Mouse (Mus musculus) heart, embryonic 12.5 days (tissue): ENCODE results near the gene Hes1. TPM values are rescaled to one million over a fixed set of nuclear protein-coding genes. Genes with fewer than 3 reads are reported as not detected.
A peak's percentile ranks its signal among the peaks of the same experiment; 100 is the strongest.

ENCODE experiments used
- ATAC-seq: fragments of 200-750 bp; cut with Nextera tagmentation; 2 replicates; pipeline ENCODE4 v1.8.0; 2017; ENCODE audit warnings: moderate TSS enrichment, moderate library complexity; ENCODE audit not compliant: insufficient number of reproducible peaks, low FRiP score
- H3K27ac ChIP-seq: fragments of 300-500 bp; sonication (generic); 2 replicates; pipeline ENCODE4 v1.5.1; 2016; ENCODE audit warnings: mild to moderate bottlenecking, moderate library complexity; ENCODE audit not compliant: poor library complexity, severe bottlenecking
- H3K27me3 ChIP-seq: fragments of 300-500 bp; sonication (generic); replicated peaks from 2 replicates; pipeline ENCODE4 v1.6.1; 2016; ENCODE audit warnings: mild to moderate bottlenecking, moderate library complexity
- H3K36me3 ChIP-seq: fragments of 300-500 bp; sonication (generic); 2 replicates; pipeline ENCODE4 v1.6.1; 2016; ENCODE audit warnings: mild to moderate bottlenecking, moderate library complexity
- H3K4me1 ChIP-seq: fragments of 300-500 bp; sonication (generic); replicated peaks from 2 replicates; pipeline ENCODE4 v1.6.1; 2016; ENCODE audit warnings: mild to moderate bottlenecking
- H3K4me2 ChIP-seq: fragments of 300-500 bp; sonication (generic); 2 replicates; pipeline ENCODE4 v1.6.1; 2016; ENCODE audit warnings: mild to moderate bottlenecking, moderate library complexity
- H3K4me3 ChIP-seq: fragments of 300-500 bp; sonication (generic); 2 replicates; pipeline ENCODE4 v1.5.1; 2016; ENCODE audit warnings: mild to moderate bottlenecking
- H3K9ac ChIP-seq: fragments of 300-500 bp; sonication (generic); 2 replicates; pipeline ENCODE4 v1.6.1; 2016; ENCODE audit warnings: mild to moderate bottlenecking, moderate library complexity
- H3K9me3 ChIP-seq: fragments of 300-500 bp; sonication (generic); replicated peaks from 2 replicates; pipeline ENCODE4 v1.6.1; 2016; ENCODE audit warnings: mild to moderate bottlenecking, moderate library complexity
- WGBS: fragments of 180-500 bp; shearing (Covaris S2); methylation state at CpG from one replicate; pipeline ENCODE4 v1.1.7; 2016; 5-methylcytosine and 5-hydroxymethylcytosine counted together
- polyA plus RNA-seq: library from polyadenylated mRNA; unstranded; fragments of >200 nt; fragmentation: Nextera tagmentation; extraction: Ambion mirVana; gene quantifications from 2 replicates; pipeline ENCODE4 v1.2.1, GENCODE M21; 2016

Hes1 gene
- polyA plus RNA-seq, 1 experiment from 2014 or later = 32.7 TPM

GRCm38 (mm10) chr16:30052271-30052670 is 11.9 kb upstream of the Hes1 start:
- Histone ChIP-seq H3K27ac (no peak overlapping the region), H3K4me1 (peaks cover 18% of the 10 kb centered on the region)
- WGBS = 75% methylated on average over 2 of the region's 2 CpGs

GRCm38 (mm10) chr16:30052839-30053511 is 11.2 kb upstream of the Hes1 start:
- H3K4me2 ChIP-seq = no peak overlapping the region
- H3K36me3 ChIP-seq = no peaks in the 10 kb centered on the region
- no peaks in the 10 kb centered on the region for H3K9me3 ChIP-seq
- peaks cover 22% of the 10 kb centered on the region for H3K4me1 ChIP-seq
- no peak overlapping the region for H3K9ac ChIP-seq
- H3K27me3 ChIP-seq = peaks cover 9% of the 10 kb centered on the region
- no peak for ATAC-seq
- no peak overlapping the region for H3K27ac ChIP-seq
- H3K4me3 ChIP-seq = no peak overlapping the region
- 66% methylated on average over 16 of the region's 16 CpGs for WGBS

More at GRCm38 (mm10) chr16:30052271-30052670, 11.9 kb upstream of the Hes1 start:
- no peak overlapping the region for H3K4me2 ChIP-seq
- H3K36me3 ChIP-seq = no peaks in the 10 kb centered on the region
- no peak overlapping the region for H3K4me3 ChIP-seq
- H3K27me3 ChIP-seq = peaks cover 9% of the 10 kb centered on the region
- no peaks in the 10 kb centered on the region for H3K9me3 ChIP-seq
- ATAC-seq = no peak
- H3K9ac ChIP-seq = no peak overlapping the region

- peaks cover 37% of the 10 kb centered on the region for H3K4me1 ChIP-seq
- no peaks in the 10 kb centered on the region for H3K36me3 ChIP-seq
- WGBS = 66% methylated on average over 4 of the region's 4 CpGs
- no peak for ATAC-seq
- H3K4me2 ChIP-seq = no peak overlapping the region
- H3K9ac ChIP-seq = no peak overlapping the region
- H3K4me3 ChIP-seq = no peak overlapping the region
- H3K27me3 ChIP-seq = peaks cover 9% of the 10 kb centered on the region
- H3K27ac ChIP-seq = no peak overlapping the region
- no peaks in the 10 kb centered on the region for H3K9me3 ChIP-seq
Observed at GRCm38 (mm10) chr16:30054541-30054940, 9.6 kb upstream of the Hes1 start.

GRCm38 (mm10) chr16:30055361-30055889 is 8.8 kb upstream of the Hes1 start:
- no peaks in the 10 kb centered on the region for H3K9me3 ChIP-seq
- peaks cover 9% of the 10 kb centered on the region for H3K27me3 ChIP-seq
- no peak overlapping the region for H3K27ac ChIP-seq
- no peak overlapping the region for H3K4me3 ChIP-seq
- H3K36me3 ChIP-seq = no peaks in the 10 kb centered on the region
- ATAC-seq = no peak
- peaks cover 46% of the 10 kb centered on the region for H3K4me1 ChIP-seq
- 58% methylated on average over 10 of the region's 10 CpGs for WGBS
- no peak overlapping the region for H3K9ac ChIP-seq
- no peak overlapping the region for H3K4me2 ChIP-seq

- WGBS = 79% methylated on average over 7 of the region's 7 CpGs
- peaks cover 9% of the 10 kb centered on the region for H3K27me3 ChIP-seq
- no peak overlapping the region for H3K4me3 ChIP-seq
- ATAC-seq = no peak
- no peaks in the 10 kb centered on the region for H3K9me3 ChIP-seq
- no peaks in the 10 kb centered on the region for H3K36me3 ChIP-seq
- H3K4me2 ChIP-seq = no peak overlapping the region
- no peak overlapping the region for H3K27ac ChIP-seq
- no peak overlapping the region for H3K9ac ChIP-seq
- H3K4me1 ChIP-seq = peaks cover 51% of the 10 kb centered on the region
Observed at GRCm38 (mm10) chr16:30055927-30056326, 8.3 kb upstream of the Hes1 start.

GRCm38 (mm10) chr16:30056906-30057305 is 7.3 kb upstream of the Hes1 start:
- Histone ChIP-seq H3K9ac (no peak overlapping the region), H3K4me3 (no peak overlapping the region), H3K4me2 (no peak overlapping the region), H3K9me3 (no peaks in the 10 kb centered on the region), H3K27ac (peak overlapping the region; percentile 44; the same call in 1 of the 2 replicates), H3K4me1 (peaks cover 61% of the 10 kb centered on the region), H3K27me3 (peaks cover 9% of the 10 kb centered on the region), H3K36me3 (no peaks in the 10 kb centered on the region)
- no peak for ATAC-seq
- 68% methylated on average over 2 of the region's 2 CpGs for WGBS

GRCm38 (mm10) chr16:30058974-30059717 is 5.0 kb upstream of the Hes1 start:
- Histone ChIP-seq H3K4me3 (no peak overlapping the region), H3K9ac (no peak overlapping the region), H3K36me3 (no peaks in the 10 kb centered on the region), H3K4me2 (peak overlapping the region; percentile 55), H3K27me3 (peaks cover 3% of the 10 kb centered on the region), H3K4me1 (peaks cover 62% of the 10 kb centered on the region), H3K9me3 (no peaks in the 10 kb centered on the region), H3K27ac (peak overlapping the region; percentile 93)
- 4% methylated on average over 9 of the region's 9 CpGs for WGBS
- ATAC-seq = peak; percentile 62

GRCm38 (mm10) chr16:30060412-30060811 is 3.8 kb upstream of the Hes1 start:
- Histone ChIP-seq H3K9ac (0 out of 2 replicates have a peak overlapping the region, but pooled peaks have one; percentile 13), H3K4me3 (no peak overlapping the region), H3K9me3 (no peaks in the 10 kb centered on the region), H3K36me3 (no peaks in the 10 kb centered on the region), H3K4me1 (peaks cover 62% of the 10 kb centered on the region), H3K27me3 (no peaks in the 10 kb centered on the region; the same call in 1 of the 2 replicates), H3K27ac (peak overlapping the region; percentile 12), H3K4me2 (peak overlapping the region; percentile 30)
- ATAC-seq = no peak
- WGBS = 15% methylated on average over 8 of the region's 8 CpGs

GRCm38 (mm10) chr16:30062242-30063030 is 1.7 kb upstream of the Hes1 start:
- H3K4me1 ChIP-seq = peaks cover 58% of the 10 kb centered on the region
- ATAC-seq = no peak
- 18% methylated on average over 12 of the region's 12 CpGs for WGBS

GRCm38 (mm10) chr16:30063121-30063881 is 883 bp upstream of the Hes1 start:
- peak; percentile 34 for ATAC-seq
- H3K27me3 ChIP-seq = no peaks in the 10 kb centered on the region
- WGBS = under 1% methylated on average over 51 of the region's 82 CpGs

More at GRCm38 (mm10) chr16:30062242-30063030, 1.7 kb upstream of the Hes1 start:
- Histone ChIP-seq H3K27me3 (no peaks in the 10 kb centered on the region), H3K9ac (peak overlapping the region; percentile 88), H3K4me3 (peak overlapping the region; percentile 69), H3K4me2 (peak overlapping the region; percentile 88), H3K36me3 (no peaks in the 10 kb centered on the region), H3K27ac (peak overlapping the region; percentile 99), H3K9me3 (no peaks in the 10 kb centered on the region)

More at GRCm38 (mm10) chr16:30063121-30063881, 883 bp upstream of the Hes1 start:
- Histone ChIP-seq H3K4me3 (peak overlapping the region; percentile 69), H3K36me3 (no peaks in the 10 kb centered on the region), H3K4me1 (peaks cover 58% of the 10 kb centered on the region), H3K4me2 (peak overlapping the region; percentile 88), H3K27ac (peak overlapping the region; percentile 99), H3K9ac (peak overlapping the region; percentile 88), H3K9me3 (no peaks in the 10 kb centered on the region)
